Mouse (Mus musculus) CH12.LX (cell line): ENCODE measurements around the gene Hebp1. TPM values are rescaled to one million over a fixed set of nuclear protein-coding genes. Genes with fewer than 3 reads are reported as not detected.

Experiments
- DNase-seq: peaks from one replicate; pipeline ENCODE4 v3.0.0-alpha.2; 2013; ENCODE audit errors: extremely low read depth
- H3K27ac ChIP-seq: 2 replicates; pipeline ENCODE4 v1.5.1; 2012; ENCODE audit warnings: low read depth, mild to moderate bottlenecking, control low read depth, moderate library complexity; ENCODE audit not compliant: insufficient read depth
- H3K27me3 ChIP-seq: replicated peaks from 2 replicates; pipeline ENCODE3; 2012; ENCODE audit warnings: inconsistent platforms
- H3K36me3 ChIP-seq, 2 experiments: replicated peaks in 1 of 2; 2 replicates each; pipeline versions ENCODE3 to v1.6.1; 2012; ENCODE audit warnings: inconsistent platforms in 1 of 2, low read length in 1 of 2, mild to moderate bottlenecking in 1 of 2, mixed read lengths in 1 of 2, moderate library complexity in 1 of 2; ENCODE audit not compliant: control insufficient read depth in 1 of 2, insufficient read depth in 1 of 2
- H3K4me1 ChIP-seq, 2 experiments: 2 replicates each; pipeline ENCODE4 v1.6.1; 2012; ENCODE audit warnings: inconsistent platforms in 1 of 2, moderate library complexity in 1 of 2; ENCODE audit not compliant: insufficient read depth in 2 of 2, control insufficient read depth in 1 of 2
- H3K4me2 ChIP-seq: 2 replicates; pipeline ENCODE4 v1.6.1; 2012; ENCODE audit warnings: low read depth, mild to moderate bottlenecking, control low read depth; ENCODE audit not compliant: poor library complexity, insufficient read depth, severe bottlenecking
- H3K4me3 ChIP-seq, 3 experiments: fragments of 150-350 bp in 1 of 3; sonication (generic) in 1 of 3; replicated peaks in 1 of 3; 2 replicates each; pipeline versions ENCODE3 to v1.5.1; 2011 to 2012; ENCODE audit warnings: low read depth in 2 of 3, low read length in 2 of 3, mild to moderate bottlenecking in 2 of 3, moderate library complexity in 2 of 3, control low read depth in 1 of 3, improper control_type of control experiment in 1 of 3, inconsistent platforms in 1 of 3, mixed read lengths in 1 of 3; ENCODE audit not compliant: poor library complexity in 1 of 3
- H3K79me2 ChIP-seq: replicated peaks from 2 replicates; pipeline ENCODE4 v1.6.1; 2012; ENCODE audit warnings: mild to moderate bottlenecking, moderate library complexity; ENCODE audit not compliant: control insufficient read depth, poor library complexity, insufficient read depth, severe bottlenecking; ENCODE audit errors: extremely low read depth
- H3K9ac ChIP-seq: 2 replicates; pipeline ENCODE4 v1.6.1; 2012; ENCODE audit warnings: low read depth, mild to moderate bottlenecking, control low read depth, moderate library complexity; ENCODE audit not compliant: insufficient read depth
- H3K9me3 ChIP-seq: replicated peaks from 2 replicates; pipeline ENCODE3; 2012; ENCODE audit warnings: low read length, inconsistent platforms, mixed read lengths
- BHLHE40 ChIP-seq: IDR thresholded peaks from 2 replicates; pipeline ENCODE4 v1.6.1; 2011; ENCODE audit warnings: mild to moderate bottlenecking, low read depth, low read length, improper control_type of control experiment
- CHD2 ChIP-seq: IDR thresholded peaks from 2 replicates; pipeline ENCODE4 v1.6.1; 2011; ENCODE audit warnings: low read length, improper control_type of control experiment
- CTCF ChIP-seq, 2 experiments: IDR thresholded peaks in 1 of 2; conservative IDR thresholded peaks in 1 of 2; 2 replicates each; pipeline ENCODE4 v1.5.1; 2011 to 2012; ENCODE audit warnings: low read depth in 2 of 2, low read length in 2 of 2, improper control_type of control experiment in 1 of 2, inconsistent platforms in 1 of 2, mild to moderate bottlenecking in 1 of 2, moderate library complexity in 1 of 2
- E2F4 ChIP-seq: IDR thresholded peaks from 2 replicates; pipeline ENCODE4 v1.6.1; 2011; ENCODE audit warnings: low read depth, low read length, improper control_type of control experiment; ENCODE audit not compliant: insufficient replicate concordance
- EP300 ChIP-seq: IDR thresholded peaks from 2 replicates; pipeline ENCODE4 v1.6.1; 2011; ENCODE audit warnings: low read length, improper control_type of control experiment
- ETS1 ChIP-seq: conservative IDR thresholded peaks from 2 replicates; pipeline ENCODE4 v1.6.1; 2012; ENCODE audit warnings: low read depth, mild to moderate bottlenecking, inconsistent platforms, low read length, improper control_type of control experiment, moderate library complexity
- GABPA ChIP-seq: IDR thresholded peaks from 2 replicates; pipeline ENCODE4 v1.6.1; 2012; ENCODE audit warnings: low read depth, low read length, improper control_type of control experiment, inconsistent platforms; ENCODE audit not compliant: insufficient replicate concordance
- HCFC1 ChIP-seq: IDR thresholded peaks from 2 replicates; pipeline ENCODE4 v1.6.1; 2012; ENCODE audit warnings: low read depth, mild to moderate bottlenecking, inconsistent platforms, low read length, improper control_type of control experiment
- IRF4 ChIP-seq: IDR thresholded peaks from 2 replicates; pipeline ENCODE4 v1.6.1; 2014; ENCODE audit warnings: low read depth, mild to moderate bottlenecking, inconsistent platforms, low read length, improper control_type of control experiment
- JUN ChIP-seq: IDR thresholded peaks from 2 replicates; pipeline ENCODE4 v1.6.1; 2011; ENCODE audit warnings: low read depth, mild to moderate bottlenecking, low read length, improper control_type of control experiment, moderate library complexity; ENCODE audit not compliant: insufficient read depth
- JUND ChIP-seq: conservative IDR thresholded peaks from 2 replicates; pipeline ENCODE4 v1.6.1; 2011; ENCODE audit warnings: low read depth, low read length, improper control_type of control experiment
- MEF2A ChIP-seq: IDR thresholded peaks from 2 replicates; pipeline ENCODE4 v1.6.1; 2014; ENCODE audit warnings: low read depth, mild to moderate bottlenecking, inconsistent platforms, low read length, improper control_type of control experiment, borderline replicate concordance
- MYC ChIP-seq: IDR thresholded peaks from 2 replicates; pipeline ENCODE4 v1.6.1; 2011; ENCODE audit warnings: low read depth, mild to moderate bottlenecking, improper control_type of control experiment, low read length
- NRF1 ChIP-seq: IDR thresholded peaks from 2 replicates; pipeline ENCODE4 v1.6.1; 2014; ENCODE audit warnings: low read depth, mild to moderate bottlenecking, inconsistent platforms, low read length, improper control_type of control experiment, moderate library complexity
- PAX5 ChIP-seq: IDR thresholded peaks from 2 replicates; pipeline ENCODE4 v1.6.1; 2012; ENCODE audit warnings: low read length, inconsistent platforms, mixed read lengths
- POLR2A ChIP-seq: IDR thresholded peaks from 2 replicates; pipeline ENCODE4 v1.6.1; 2011; ENCODE audit warnings: low read depth, mild to moderate bottlenecking, improper control_type of control experiment, low read length
- POLR2AphosphoS2 ChIP-seq: IDR thresholded peaks from 2 replicates; pipeline ENCODE4 v1.6.1; 2011; ENCODE audit warnings: low read depth, low read length, improper control_type of control experiment
- SIN3A ChIP-seq: IDR thresholded peaks from 2 replicates; pipeline ENCODE4 v1.6.1; 2012; ENCODE audit warnings: low read length, improper control_type of control experiment, inconsistent platforms
- UBTF ChIP-seq: IDR thresholded peaks from 2 replicates; pipeline ENCODE4 v1.6.1; 2012; ENCODE audit warnings: low read depth, mild to moderate bottlenecking, inconsistent platforms, low read length, improper control_type of control experiment, moderate library complexity
- USF2 ChIP-seq: conservative IDR thresholded peaks from 2 replicates; pipeline ENCODE4 v1.6.1; 2011; ENCODE audit warnings: low read depth, low read length, improper control_type of control experiment
- ZKSCAN1 ChIP-seq: IDR thresholded peaks from 2 replicates; pipeline ENCODE4 v1.6.1; 2012; ENCODE audit warnings: low read depth, inconsistent platforms, low read length, improper control_type of control experiment, borderline replicate concordance
- ZMIZ1 ChIP-seq: IDR thresholded peaks from 2 replicates; pipeline ENCODE4 v1.6.1; 2012; ENCODE audit warnings: low read depth, mild to moderate bottlenecking, inconsistent platforms, low read length, improper control_type of control experiment
- ZNF384 ChIP-seq: IDR thresholded peaks from 2 replicates; pipeline ENCODE4 v1.6.1; 2012; ENCODE audit warnings: low read depth, low read length, improper control_type of control experiment, inconsistent platforms
- dilution Hi-C: fragments of 300-500 bp; cut with MboI; formaldehyde crosslinking; loops from 2 replicates; pipeline ENCODE4 v1.14.3; 2020; ENCODE audit warnings: low sequenced_read_pairs; ENCODE audit not compliant: extremely low pct_unique_long_range_greater_than_20kb, extremely low pct_ligation_motif_present
- in situ Hi-C: fragments of 300-500 bp; cut with MboI; formaldehyde crosslinking; loops from 3 replicates; pipeline ENCODE4 v1.14.3; 2019; ENCODE audit warnings: low sequenced_read_pairs, low pct_ligation_motif_present, low pct_unique_long_range_greater_than_20kb, mixed read lengths
- polyA plus RNA-seq: library from polyadenylated mRNA; unstranded; fragments of >175 nt; gene quantifications from 2 replicates; pipeline ENCODE4 v1.2.1, GENCODE M21; 2012; ENCODE audit warnings: low read depth; ENCODE audit not compliant: insufficient read length
- total RNA-seq, 2 experiments: library from RNA; depleted of rRNA; stranded (reverse); fragments of 300-350 nt in 1 of 2; fragments of >200 nt in 1 of 2; gene quantifications; 2 replicates each; pipeline ENCODE4 v1.2.3; 2012 to 2014

The Hebp1 gene
- total and polyA plus RNA-seq, 3 experiments = not detected

- no peak for TF ChIP-seq USF2
- no peak for TF ChIP-seq CHD2
- no peak for TF ChIP-seq PAX5
- no peak for TF ChIP-seq JUN
- no peak for TF ChIP-seq CTCF (conservative IDR thresholded peaks at IDR 0.05 in 1 of 2, IDR thresholded peaks at IDR 0.05 in 1 of 2; ENCODE audit: low read depth in 2 of 2, low read length in 2 of 2)
- TF ChIP-seq MEF2A = no peak
- TF ChIP-seq HCFC1 = no peak
- no peak for TF ChIP-seq POLR2AphosphoS2
- TF ChIP-seq IRF4 = peak; percentile 43; the same call in 1 of the 2 replicates
- TF ChIP-seq ETS1 = peak; percentile 35
- peak; percentile 69 for TF ChIP-seq EP300
- no peak for TF ChIP-seq MYC
- no peak for TF ChIP-seq POLR2A
- no peak for TF ChIP-seq ZNF384
- TF ChIP-seq NRF1 = no peak
- TF ChIP-seq E2F4 = no peak
- TF ChIP-seq JUND = no peak; the same call in 1 of the 2 replicates
- no peak for TF ChIP-seq GABPA
- TF ChIP-seq BHLHE40 = no peak
- no peak for TF ChIP-seq UBTF
- no peak overlapping the region for H3K4me2 ChIP-seq
- no peaks in the 10 kb centered on the region for H3K79me2 ChIP-seq
- peaks cover 0 to 51% of the 10 kb centered on the region in 2 experiments; a peak in 2 of 4 replicates for H3K4me1 ChIP-seq
- no peak overlapping the region for H3K4me3 ChIP-seq
- H3K27ac ChIP-seq = no peak overlapping the region
- H3K9me3 ChIP-seq = no peaks in the 10 kb centered on the region
- in situ Hi-C loops = no loop called here
- H3K36me3 ChIP-seq = no peaks in the 10 kb centered on the region
- H3K9ac ChIP-seq = no peak overlapping the region
- dilution Hi-C loops = no loop called here
- peak; percentile 61 for DNase-seq
- H3K27me3 ChIP-seq = no peaks in the 10 kb centered on the region
Observed at GRCm38 (mm10) chr6:135191906-135192305, 5.9 kb downstream of the Hebp1 start.

GRCm38 (mm10) chr6:135190122-135190521, 7.7 kb downstream of the Hebp1 start:
- Histone ChIP-seq H3K27ac (no peak overlapping the region), H3K9me3 (no peaks in the 10 kb centered on the region), H3K9ac (no peak overlapping the region), H3K4me3 (no peak overlapping the region), H3K4me1 (peaks cover 0 to 45% of the 10 kb centered on the region in 2 experiments; a peak in 2 of 4 replicates), H3K79me2 (no peaks in the 10 kb centered on the region), H3K4me2 (no peak overlapping the region), H3K36me3 (no peaks in the 10 kb centered on the region), H3K27me3 (no peaks in the 10 kb centered on the region)
- TF ChIP-seq MEF2A = no peak
- no peak for TF ChIP-seq JUN
- no peak for TF ChIP-seq ZKSCAN1
- no peak for TF ChIP-seq POLR2AphosphoS2
- no peak for TF ChIP-seq GABPA
- no peak for TF ChIP-seq SIN3A
- TF ChIP-seq ZMIZ1 = no peak
- dilution Hi-C loops = no loop called here
- no peak for DNase-seq
- in situ Hi-C loops = no loop called here
